Mouse (Mus musculus) lung, postnatal 0 days (tissue): ENCODE data around the gene Cox4i1.

Source experiments
- CTCF ChIP-seq: IDR thresholded peaks from 2 replicates; pipeline ENCODE4 v1.5.1; 2016; ENCODE audit warnings: antibody characterized with exemption, mild to moderate bottlenecking
- EP300 ChIP-seq: IDR thresholded peaks from 2 replicates; pipeline ENCODE4 v1.6.1; 2016; ENCODE audit warnings: antibody characterized with exemption, mild to moderate bottlenecking, control low read depth

DNA sequence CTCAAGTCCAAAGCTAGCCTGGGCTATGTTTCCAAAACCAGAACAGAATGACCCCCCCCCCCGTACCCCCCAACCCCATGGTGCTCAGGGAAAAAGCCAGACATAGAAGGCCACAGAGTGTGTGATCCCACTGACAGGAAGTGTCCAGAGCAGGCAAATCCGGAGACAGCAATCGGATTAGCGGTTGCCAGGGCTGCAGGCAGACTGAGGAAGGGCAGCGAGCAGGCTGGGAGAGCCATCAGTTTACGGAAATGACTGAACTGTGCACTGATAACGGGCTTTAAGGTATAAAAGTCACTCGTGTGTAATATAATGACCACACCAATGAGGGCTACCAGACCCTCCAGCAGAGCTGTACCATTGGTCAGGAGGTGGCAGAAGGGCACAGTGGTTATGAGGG is 26.8 kb upstream of the Cox4i1 start:
- TF ChIP-seq EP300 (no peak), CTCF (no peak)
